Mouse (Mus musculus) erythroblast, adult 5-6 weeks (primary cell): ENCODE results near the gene Pyroxd1. TPM values are rescaled to one million over a fixed set of nuclear protein-coding genes. Genes with fewer than 3 reads are reported as not detected.
A peak's percentile ranks its signal among the peaks of the same experiment; 100 is the strongest.

ENCODE experiments used
- ATAC-seq: replicated peaks from 2 replicates; pipeline ENCODE4 v1.8.0; 2016; ENCODE audit warnings: moderate number of reproducible peaks, mild to moderate bottlenecking, moderate TSS enrichment, inconsistent platforms; ENCODE audit not compliant: poor library complexity, low FRiP score, severe bottlenecking
- total RNA-seq, 2 experiments: library from RNA; stranded (forward) in 1 of 2; stranded (reverse) in 1 of 2; fragments of 150-400 nt in 1 of 2; fragments of 200-764, 138-1000 nt in 1 of 2; gene quantifications; 2 replicates each; pipeline versions ENCODE4 v1.2.3 to v1.2.4; 2015 to 2017; ENCODE audit warnings: low replicate concordance in 2 of 2

Gene Pyroxd1
- total RNA-seq, 2 experiments from 2014 or later: 2.6 to 3.3 TPM

- ATAC-seq: no peak
Observed at GRCm38 (mm10) chr6:142366473-142367018, 21.1 kb downstream of the Pyroxd1 start.

DNA sequence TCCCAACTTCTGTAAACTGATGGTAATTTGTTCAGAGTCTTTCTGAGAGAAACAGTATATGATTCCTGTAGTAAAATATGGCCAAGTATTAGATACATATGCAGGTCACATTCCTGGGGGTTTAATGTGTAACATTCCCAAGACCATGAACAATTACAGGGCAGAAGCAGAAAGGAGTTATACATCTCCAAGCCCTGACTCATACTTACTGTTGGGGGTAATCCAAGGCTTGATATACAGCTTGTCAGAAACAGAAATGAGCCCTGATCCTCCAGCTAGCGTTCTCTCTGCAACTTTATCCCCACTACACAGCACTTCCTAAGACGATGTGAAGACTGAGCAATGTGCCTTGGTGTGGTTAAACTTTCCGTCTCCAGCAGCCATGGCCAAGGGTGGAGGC is 22.1 kb downstream of the Pyroxd1 start:
- ATAC-seq: no peak

GRCm38 (mm10) chr6:142369568-142369967 is 24.1 kb downstream of the Pyroxd1 start:
- no peak for ATAC-seq

GRCm38 (mm10) chr6:142377081-142377480 is 31.6 kb downstream of the Pyroxd1 start:
- no peak for ATAC-seq

DNA sequence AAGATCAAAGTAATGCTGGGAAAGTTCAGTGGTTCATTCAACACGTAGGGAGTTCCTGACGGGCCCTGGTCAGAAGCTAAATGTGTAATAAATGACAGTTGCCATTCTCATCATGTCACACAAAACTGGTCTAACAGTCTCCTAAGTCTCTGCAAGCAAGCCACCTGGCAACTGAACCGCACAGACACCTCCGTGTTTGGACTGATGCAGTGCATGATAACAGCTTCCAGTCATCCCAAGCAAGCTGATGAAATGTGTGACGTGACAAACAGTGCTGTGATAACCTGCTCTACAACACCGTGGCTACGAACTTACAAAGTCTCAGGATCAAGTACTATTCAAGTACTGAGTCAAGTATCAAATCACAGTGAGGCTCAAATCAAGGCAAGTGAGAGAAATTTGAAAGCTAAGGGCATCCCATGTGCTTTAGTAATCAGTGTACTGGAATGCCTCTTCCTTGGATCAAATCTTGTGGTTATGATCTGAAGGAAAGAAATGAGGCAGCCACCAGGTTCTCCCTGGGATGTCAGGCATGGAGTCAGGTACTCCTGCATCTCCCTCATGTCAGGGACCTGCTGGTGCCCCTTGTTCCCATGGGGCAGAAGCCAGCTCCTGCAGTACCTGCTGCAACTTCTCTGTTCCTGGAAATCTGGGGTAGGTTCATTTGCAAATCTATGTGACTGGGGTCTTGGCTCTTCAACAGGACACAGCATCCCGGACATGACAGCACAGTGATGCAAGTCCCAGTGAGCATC is 33.3 kb downstream of the Pyroxd1 start:
- no peak for ATAC-seq

- ATAC-seq: no peak
Observed at GRCm38 (mm10) chr6:142379961-142380360, 34.5 kb downstream of the Pyroxd1 start.

DNA sequence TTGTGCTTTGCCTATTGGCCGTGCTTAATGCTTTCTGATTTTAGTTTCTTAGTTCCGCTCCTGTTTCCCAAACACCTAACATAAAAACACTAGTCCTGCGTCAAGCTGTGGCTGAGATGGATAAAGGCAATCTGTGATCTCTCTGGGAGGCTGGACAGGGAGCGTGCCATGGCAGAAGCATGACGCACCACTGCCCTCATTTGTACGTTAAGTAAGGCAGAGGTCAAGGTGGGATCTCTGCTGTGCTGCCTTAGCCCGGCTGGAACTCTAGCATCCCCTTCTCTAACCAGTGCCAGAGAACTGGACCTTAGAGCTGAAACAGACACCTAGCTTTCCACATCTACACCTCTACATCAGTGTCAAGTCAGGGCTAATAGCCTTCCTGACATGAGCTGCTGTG is 36.2 kb downstream of the Pyroxd1 start:
- no peak for ATAC-seq

- ATAC-seq: no peak
Observed at GRCm38 (mm10) chr6:142384521-142384920, 39.1 kb downstream of the Pyroxd1 start.

GRCm38 (mm10) chr6:142386285-142387010 is 41.0 kb downstream of the Pyroxd1 start:
- peak; percentile 34; the same call in 1 of the 2 replicates for ATAC-seq

DNA sequence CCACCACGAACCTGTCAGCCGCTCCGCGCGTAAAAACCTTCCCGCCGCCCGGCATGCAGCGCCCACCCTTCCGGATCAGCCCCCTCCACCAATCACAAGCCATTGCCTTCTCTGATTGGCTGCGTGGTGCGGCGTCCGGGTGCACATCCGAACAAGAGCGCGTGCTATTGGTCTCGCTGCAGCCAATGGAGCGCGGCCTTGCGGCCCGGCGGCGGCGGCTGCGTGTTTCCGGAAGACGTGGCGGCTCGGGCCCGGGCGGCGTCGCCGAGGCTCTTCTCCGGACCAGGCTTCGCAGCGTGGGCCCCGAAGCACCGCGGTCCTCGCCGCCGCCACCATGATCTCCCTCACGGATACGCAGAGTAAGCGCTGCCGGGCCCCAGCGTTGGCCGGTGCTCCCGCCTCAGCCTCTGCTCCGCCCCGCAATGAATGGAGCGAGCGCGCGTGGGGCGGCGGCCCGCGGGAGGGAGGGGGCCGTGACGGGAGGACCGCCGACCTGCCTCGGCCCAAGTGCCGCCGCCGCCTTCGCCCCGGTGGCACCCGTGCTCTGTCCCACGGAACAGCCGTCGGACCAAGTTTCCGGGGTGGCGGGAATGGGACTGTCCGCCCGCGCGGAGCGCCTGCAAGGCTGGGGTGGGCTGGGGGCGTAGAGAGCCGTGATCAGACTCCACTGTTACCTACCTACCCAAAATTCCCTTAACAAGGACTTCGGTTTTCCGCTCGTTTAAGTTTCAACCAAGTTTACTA is 41.7 kb downstream of the Pyroxd1 start, which contains the start of the genes Recql and Golt1b:
Gene Recql (minus strand): TSS at position 77 of the 744 bp plus-strand sequence.
Gene Golt1b (plus strand): TSS at position 211 of the 744 bp plus-strand sequence.
- ATAC-seq: peak; percentile 98

DNA sequence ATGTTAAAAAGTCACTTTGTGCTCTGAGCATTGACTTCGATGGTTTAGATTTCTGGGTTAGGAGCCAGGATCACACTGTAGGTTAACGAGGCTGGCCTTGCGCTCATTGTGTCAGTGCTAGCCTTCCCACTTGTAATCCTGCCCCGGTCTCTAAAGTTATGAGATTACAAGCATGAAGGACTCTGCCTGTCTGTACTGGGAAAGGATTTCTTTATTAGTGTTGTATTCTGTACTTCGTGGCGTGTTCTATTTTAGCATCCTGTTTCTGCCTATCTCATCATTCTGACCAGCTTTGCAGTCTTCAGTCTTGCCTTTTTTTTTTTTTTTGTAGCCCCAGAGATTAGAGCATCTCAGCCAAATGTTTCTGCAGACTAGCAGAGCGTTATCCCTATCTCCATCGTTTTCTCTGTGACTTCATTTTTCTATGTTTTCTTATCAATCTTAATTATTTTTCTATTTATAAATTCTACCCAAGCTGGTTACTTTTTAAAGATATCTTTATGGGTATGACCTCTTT is 42.4 kb downstream of the Pyroxd1 start:
- ATAC-seq: no peak

- ATAC-seq: no peak
Observed at GRCm38 (mm10) chr6:142389101-142389500, 43.6 kb downstream of the Pyroxd1 start.

- no peak for ATAC-seq
Observed at GRCm38 (mm10) chr6:142392312-142392711, 46.9 kb downstream of the Pyroxd1 start.

DNA sequence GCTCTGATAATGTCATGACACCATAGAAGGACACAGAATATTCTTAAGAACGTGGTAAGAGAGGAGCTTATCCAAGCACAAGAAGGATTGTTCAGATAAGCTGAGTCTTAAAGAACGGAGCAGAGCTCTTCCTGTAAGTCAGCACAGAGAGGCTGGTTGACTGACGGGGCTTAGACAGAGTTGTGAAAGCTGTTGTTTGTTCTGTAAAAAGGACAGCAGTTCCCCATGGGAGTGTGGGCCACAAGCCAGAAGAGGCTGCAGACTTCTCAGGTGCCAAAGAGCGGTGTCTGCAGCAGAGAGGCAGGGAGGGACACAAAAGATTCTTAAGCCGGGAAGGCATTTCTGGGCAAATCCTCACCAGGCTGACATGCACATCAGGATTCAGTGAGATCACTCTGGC is 49.2 kb downstream of the Pyroxd1 start:
- ATAC-seq: no peak

DNA sequence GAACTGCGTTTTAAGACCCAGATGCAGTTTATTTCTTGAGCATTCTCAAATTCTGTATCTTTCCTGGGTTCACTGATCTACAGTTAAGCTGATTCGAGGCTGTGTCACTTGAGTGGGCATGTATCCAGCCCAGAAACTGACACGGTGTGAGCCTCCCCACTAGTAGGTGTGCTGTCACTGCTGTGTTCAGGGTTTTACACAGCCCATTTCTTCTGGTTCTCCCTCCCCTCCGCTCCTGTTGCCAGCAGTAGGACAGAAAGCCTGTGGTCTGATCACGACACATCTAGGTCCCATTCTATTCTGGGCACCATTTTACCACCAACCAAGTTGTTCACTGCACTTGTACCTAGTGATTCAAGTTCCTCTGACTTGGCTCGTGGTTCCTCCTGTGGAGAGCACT is 50.3 kb downstream of the Pyroxd1 start:
- no peak; the same call in 1 of the 2 replicates for ATAC-seq

DNA sequence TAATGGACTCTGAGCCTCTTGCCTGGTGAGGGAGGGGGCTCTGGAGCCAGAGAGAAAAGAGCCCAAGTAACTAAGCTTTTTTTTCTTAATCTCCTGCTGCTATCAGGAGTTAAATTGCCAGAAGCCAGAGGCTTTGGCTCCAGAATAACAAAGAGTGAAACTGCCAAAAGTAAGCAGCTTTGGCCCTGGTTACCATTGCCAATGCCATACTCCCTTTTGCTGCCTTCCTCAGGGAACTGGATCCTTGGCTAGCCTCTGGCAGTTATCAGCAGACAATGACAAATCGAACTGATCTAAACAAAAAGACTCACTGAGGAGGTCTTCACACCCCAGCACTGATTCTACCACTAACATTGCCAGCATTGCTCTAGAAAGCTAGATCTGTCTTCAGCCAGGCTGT is 65.7 kb downstream of the Pyroxd1 start:
- ATAC-seq: no peak
